Mouse (Mus musculus) neutrophil, adult 5-6 weeks (primary cell): ENCODE data around the gene Adam11. TPM values are rescaled to one million over a fixed set of nuclear protein-coding genes. Genes with fewer than 3 reads are reported as not detected.
A peak's percentile ranks its signal among the peaks of the same experiment; 100 is the strongest.
"Not testable (repeated sequence)": the region's sequence is repeated elsewhere in the genome, so short reads cannot be mapped to it uniquely, and the experiment has no call there.

Experiments used
- ATAC-seq: fragments of 151-379, 151-347 bp; 2 replicates; pipeline ENCODE4 v1.8.0; 2017; ENCODE audit warnings: mild to moderate bottlenecking, moderate TSS enrichment; ENCODE audit not compliant: insufficient number of reproducible peaks, poor library complexity, low FRiP score, severe bottlenecking; ENCODE audit errors: extremely low read depth
- total RNA-seq: library from RNA; stranded (forward); fragments of 200-1000 nt; gene quantifications from 2 replicates; pipeline ENCODE4 v1.2.3, GENCODE M21; 2017

Gene Adam11
- not detected in 2 replicates for total RNA-seq

- no peak for ATAC-seq
These were observed at the start of gene Adam11 for GRCm38 (mm10) chr11:102761309-102762210. Gene Adam11, plus strand, starts transcription at chr11:102761439.

GRCm38 (mm10) chr11:102712411-102712810 lies 48.8 kb upstream of the Adam11 start:
- no peak for ATAC-seq

GRCm38 (mm10) chr11:102714578-102714977 lies 46.7 kb upstream of the Adam11 start:
- not testable (repeated sequence) for ATAC-seq

- ATAC-seq = no peak
These were observed 45.1 kb upstream of the Adam11 start for GRCm38 (mm10) chr11:102716135-102716534.

GRCm38 (mm10) chr11:102725574-102725973 lies 35.7 kb upstream of the Adam11 start:
- no peak for ATAC-seq

- ATAC-seq = no peak
These were observed 32.6 kb upstream of the Adam11 start for GRCm38 (mm10) chr11:102728614-102729013.

- ATAC-seq = no peak
These were observed 31.4 kb upstream of the Adam11 start for GRCm38 (mm10) chr11:102729835-102730234.

- ATAC-seq = no peak
These were observed 29.9 kb upstream of the Adam11 start for GRCm38 (mm10) chr11:102731366-102731765.

- ATAC-seq = no peak
These were observed 28.1 kb upstream of the Adam11 start for GRCm38 (mm10) chr11:102733146-102733545.

GRCm38 (mm10) chr11:102734961-102735360 lies 26.3 kb upstream of the Adam11 start:
- ATAC-seq = no peak

GRCm38 (mm10) chr11:102738046-102738445 lies 23.2 kb upstream of the Adam11 start:
- no peak for ATAC-seq

- peak; percentile 44; the same call in 1 of the 2 replicates for ATAC-seq
These were observed 21.8 kb upstream of the Adam11 start for GRCm38 (mm10) chr11:102739278-102739966.

GRCm38 (mm10) chr11:102740634-102741033 lies 20.6 kb upstream of the Adam11 start:
- ATAC-seq = no peak

- no peak for ATAC-seq
These were observed 19.9 kb upstream of the Adam11 start for GRCm38 (mm10) chr11:102741129-102741950.

- no peak for ATAC-seq
These were observed 19.2 kb upstream of the Adam11 start for GRCm38 (mm10) chr11:102742066-102742465.

- ATAC-seq = no peak
These were observed 18.4 kb upstream of the Adam11 start for GRCm38 (mm10) chr11:102742843-102743242.

- ATAC-seq = no peak
These were observed 16.5 kb upstream of the Adam11 start for GRCm38 (mm10) chr11:102744746-102745145.

GRCm38 (mm10) chr11:102747866-102748265 lies 13.4 kb upstream of the Adam11 start:
- no peak for ATAC-seq

- ATAC-seq = no peak
These were observed 12.9 kb upstream of the Adam11 start for GRCm38 (mm10) chr11:102748381-102748780.
